Mouse (Mus musculus) lung, adult 18-20 months (tissue): ENCODE data around the gene Alpl.

Experiments used
- DNase-seq, 2 experiments: peaks; one replicate each; pipeline ENCODE4 v3.0.0; 2022; ENCODE audit warnings: mixed read lengths in 2 of 2

The Alpl gene

DNA sequence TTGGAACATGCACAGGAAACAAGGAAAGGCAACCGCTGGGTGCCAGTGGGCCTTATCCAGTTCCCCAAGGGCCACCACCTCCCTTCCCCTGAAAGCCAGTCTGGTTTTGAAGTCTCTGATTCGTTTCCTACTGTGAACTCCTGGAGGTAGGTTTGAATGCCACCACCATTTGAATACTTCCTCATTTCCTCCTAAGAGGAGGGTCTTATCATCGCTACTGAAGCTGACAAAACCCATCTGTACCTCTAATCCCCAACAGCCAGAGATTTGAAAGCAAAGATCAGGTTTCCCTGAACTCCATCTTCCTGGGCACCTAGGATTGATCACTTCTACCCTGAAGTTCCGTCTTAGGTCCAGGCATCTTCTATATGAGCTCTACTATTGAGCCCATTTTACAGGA is 854 bp upstream of the Alpl start:
- DNase-seq = no peak

DNA sequence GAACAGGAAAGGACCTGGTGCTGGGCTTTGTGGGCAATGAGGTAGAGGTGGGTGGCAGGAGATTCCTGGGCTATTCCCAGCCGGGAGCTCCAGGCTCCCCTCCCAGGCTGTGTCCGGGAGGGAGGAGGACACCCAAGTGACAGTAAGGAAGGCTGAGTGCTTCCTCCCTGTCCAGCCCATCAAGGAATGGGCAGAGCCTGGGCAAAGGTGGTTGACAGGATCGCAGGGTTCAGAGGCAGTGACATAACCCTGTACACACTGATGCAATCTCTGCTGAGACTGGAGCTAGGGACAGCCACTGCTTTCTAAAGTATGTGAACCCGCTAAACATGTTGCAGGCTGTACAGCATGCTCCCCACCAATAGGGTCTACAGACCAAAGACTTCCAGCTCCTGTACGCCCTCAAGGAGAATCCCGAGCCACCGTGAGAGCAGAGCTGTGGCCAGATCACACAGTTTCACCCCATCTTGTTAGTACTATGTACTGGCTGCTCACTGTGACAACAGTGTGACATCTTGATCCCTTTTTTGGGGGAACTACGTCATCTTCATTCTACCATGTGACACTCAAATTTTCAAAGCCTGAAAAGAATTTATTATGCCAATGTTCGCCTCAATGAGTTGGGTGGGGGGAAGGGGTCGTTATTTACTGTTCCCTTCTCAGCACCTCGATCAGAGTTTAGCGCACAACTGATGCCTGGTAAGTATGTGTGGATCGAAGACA is 1.8 kb downstream of the Alpl start:
- no peak for DNase-seq

DNA sequence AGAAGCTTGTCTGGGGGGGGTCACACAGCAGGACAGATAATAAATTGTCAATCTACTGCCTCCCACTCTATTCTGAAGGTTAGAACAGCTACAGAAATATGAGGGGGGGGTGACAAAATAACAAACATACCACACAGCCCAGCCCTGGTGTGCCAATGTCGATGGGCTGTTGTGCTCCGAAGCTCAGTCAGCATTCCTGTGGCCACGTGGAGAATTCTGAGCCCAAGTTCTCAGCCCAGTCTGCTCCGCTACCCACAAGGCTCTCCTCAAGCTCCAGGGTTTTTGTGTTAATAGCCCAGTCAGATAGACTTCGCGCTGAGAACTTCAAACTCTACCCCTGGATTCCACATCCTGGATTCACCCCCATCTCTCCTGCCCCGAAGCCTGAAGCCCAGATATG is 2.6 kb downstream of the Alpl start:
- DNase-seq = no peak

DNA sequence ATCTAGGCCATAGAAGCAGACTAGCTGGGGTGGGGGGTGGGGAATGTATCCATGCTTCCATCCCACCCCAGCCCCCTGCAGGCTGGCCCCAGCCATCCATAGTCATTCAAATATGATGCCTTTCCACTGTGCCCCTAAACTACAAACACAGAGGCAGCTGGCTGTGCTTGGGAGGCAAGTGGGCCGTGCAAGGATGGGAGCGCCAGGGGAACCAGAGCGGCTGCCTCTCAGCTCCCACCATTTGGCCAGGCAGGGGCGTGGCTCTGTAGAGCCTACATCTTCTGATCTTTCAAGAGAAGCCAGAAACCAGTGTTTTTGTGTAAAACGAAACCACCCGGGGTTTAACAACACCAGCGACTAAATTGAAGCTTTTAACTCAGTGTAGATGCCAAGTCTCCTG is 4.7 kb downstream of the Alpl start:
- no peak for DNase-seq

DNA sequence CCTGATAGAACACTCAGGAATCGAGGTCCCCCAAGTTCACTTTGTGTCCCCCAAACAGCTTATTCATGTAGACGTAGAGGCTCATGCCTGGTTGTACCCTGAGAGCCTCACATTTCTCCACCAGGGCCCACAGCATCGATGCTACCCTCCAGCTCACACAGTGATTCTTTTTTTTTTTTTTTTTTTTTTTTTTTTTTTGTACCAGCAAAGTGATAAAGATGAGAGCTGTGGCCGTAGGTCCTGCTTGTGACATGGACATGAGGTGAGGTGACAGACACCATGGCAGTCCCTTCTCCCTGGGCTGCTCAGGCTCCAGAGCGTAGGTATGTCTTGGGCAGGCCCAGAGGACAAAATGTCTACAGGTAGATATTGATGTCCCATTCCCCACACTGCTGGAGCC is 5.2 kb downstream of the Alpl start:
- DNase-seq = no peak

GRCm38 (mm10) chr4:137788511-137789049 is 7.6 kb downstream of the Alpl start:
- DNase-seq = peak in 1 of 2 experiments; percentile 48

DNA sequence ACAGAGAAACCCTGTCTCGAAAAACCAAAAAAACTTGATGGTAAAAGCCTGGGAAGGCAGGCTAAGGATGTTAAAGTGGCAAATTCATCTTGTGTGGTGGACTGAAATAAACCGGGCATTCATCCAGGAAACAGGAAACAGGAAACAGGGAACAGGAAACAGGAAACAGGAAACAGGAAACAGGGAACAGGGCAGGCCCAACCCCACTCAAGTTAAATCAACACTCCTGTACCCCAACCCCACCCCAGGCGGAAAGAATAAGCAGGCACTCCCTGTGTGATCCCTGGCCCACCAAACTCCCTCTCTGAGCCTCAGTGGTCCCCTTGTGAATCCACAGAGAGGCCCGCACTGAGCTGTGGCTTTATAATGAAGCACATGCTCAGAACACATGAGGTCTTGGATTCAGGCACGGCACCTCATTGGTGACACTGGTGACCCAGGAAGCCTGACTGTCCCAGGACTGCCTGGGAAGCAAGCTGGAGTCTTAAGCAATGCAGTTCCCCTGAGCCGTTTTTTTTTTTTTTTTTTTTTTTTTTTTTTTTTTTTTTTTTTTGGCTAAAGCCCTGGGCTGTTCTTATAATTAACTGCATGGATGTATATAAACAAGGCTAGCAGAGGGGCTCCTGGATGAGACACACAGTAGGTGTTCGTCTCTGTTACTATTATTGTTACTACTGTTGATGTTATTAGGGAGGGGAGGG is 8.4 kb downstream of the Alpl start:
- DNase-seq = no peak

DNA sequence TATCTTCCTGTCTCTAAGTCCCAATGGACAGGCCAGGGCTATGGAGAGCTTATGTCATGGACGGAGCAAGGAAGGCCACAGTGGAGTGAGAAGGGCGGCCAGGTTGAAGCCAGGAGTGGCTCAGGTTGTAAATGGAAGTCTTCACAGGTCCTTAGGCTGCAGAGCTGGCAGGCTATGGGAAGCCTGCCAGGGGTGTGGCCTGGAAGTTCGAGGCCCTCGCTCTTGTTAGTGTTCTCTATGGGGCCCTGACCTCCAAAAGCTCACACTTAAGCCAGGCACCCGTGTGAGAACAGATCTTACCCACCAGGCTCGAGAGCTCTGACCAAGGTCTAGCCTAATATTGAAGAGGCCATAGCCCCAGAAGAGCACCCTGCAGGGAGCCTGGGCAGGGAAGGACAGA is 9.7 kb downstream of the Alpl start:
- peak; percentile 53 to 67 for DNase-seq

GRCm38 (mm10) chr4:137785270-137785669 is 10.9 kb downstream of the Alpl start:
- no peak for DNase-seq

- no peak for DNase-seq
Observed at GRCm38 (mm10) chr4:137784741-137785140, 11.4 kb downstream of the Alpl start.

DNA sequence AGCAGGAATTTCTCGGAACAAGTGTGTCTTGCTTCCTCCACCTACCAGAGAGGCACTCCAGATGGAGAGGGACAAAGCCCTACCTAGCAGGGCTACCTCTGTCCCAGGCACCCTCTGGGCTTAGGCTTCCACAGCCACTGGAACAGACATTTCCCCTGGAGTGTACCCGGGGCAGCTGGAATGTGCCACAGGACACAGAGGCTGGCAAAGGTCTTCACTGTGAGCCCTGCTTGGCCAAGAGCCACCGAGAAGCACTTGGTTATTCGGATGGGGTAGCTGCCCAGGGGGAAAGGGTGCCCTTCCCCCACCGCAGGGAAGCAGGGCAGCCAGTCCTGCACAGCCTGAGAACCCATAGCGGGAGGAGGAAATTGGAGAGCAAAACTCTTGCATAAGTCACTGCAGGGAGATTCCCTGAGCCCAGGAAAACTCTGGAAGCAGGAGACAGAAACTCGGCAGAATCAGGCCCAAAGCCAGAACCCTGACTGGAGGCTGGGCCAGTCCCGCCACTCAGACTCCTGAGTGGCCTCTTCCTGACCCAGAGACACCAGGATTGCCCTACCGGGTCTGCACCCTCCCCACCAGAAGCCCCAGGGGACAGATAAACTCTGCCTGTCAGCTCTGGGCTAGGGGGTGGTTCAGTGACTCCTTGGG is 12.5 kb downstream of the Alpl start:
- DNase-seq = peak; percentile 66 to 78

DNA sequence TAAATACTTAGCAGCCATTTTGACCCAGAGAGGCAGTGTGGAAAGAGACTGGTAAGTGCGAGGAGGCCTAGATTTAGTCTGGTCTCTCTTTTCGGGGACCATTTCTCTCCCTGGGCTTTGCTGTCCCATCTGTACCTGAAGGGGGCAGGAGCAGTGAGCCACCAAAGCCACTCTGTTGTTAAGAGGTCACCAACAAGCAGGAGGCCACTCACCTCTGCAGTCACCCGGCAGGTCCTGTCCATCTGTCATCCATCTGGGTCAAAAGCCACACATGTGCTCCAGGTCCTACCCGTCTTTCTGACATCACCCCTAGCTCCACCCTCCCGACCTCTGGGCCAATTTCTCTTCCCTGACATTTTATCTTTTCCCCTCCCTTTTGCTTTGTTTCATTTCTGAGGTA is 14.2 kb downstream of the Alpl start:
- DNase-seq = no peak

GRCm38 (mm10) chr4:137780986-137781385 is 15.2 kb downstream of the Alpl start:
- no peak for DNase-seq

DNA sequence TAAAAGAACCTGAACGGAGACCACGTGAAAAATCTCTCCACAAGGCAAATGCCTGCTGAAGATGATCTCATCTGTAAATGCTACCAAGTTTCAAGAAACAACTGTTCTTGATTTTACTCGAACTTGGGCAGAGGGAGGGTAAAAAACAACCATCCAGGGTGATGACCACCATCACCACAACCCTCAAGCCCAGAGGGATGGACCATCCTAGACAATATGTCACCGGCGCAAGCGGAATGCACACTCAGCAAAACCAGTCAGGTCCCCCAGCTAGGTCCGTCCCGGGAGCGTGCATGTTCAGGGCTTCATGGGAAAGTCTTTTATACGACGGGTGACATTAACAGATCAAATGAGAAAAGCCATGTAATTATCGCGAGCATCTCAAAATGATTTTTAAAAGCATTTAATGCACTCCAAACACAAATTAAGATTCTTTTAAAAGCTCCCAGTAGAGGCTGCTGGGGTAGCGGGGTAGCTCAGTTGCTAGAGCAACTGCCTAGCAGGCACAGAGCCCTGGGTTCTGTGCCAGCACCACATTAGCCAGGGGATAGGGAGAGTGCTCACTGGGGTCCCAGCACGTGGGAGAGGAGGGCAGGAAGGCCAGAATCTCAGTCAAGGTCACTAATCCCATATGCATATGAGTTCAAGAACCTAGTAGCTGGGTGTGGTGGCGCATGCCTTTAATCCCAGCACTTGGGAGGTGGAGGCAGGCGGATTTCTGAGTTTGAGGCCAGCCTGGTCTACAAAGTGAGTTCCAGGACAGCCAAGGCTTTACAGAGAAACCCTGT is 17.6 kb downstream of the Alpl start:
- DNase-seq = no peak

DNA sequence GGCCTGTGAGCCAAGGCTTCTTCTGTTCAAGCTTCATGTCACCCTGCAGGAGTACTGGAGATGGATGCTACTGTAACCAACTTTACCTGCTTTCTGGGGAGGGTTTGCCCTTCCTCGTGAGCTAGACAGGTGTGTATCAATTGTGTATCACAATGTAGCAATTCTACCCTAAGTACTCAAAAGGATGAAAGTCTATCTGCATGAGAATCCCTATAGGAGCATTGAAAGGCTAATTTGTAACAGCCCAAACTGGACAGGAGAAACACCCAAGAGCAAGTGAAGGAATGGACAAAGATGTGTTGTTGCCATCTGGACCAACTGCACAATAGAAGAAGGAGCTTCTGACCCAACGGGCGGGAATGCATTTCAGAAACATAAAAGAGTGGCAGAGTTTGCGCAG is 18.3 kb downstream of the Alpl start:
- DNase-seq = no peak

GRCm38 (mm10) chr4:137774505-137774904 is 21.7 kb downstream of the Alpl start:
- no peak for DNase-seq

- DNase-seq = no peak
Observed at GRCm38 (mm10) chr4:137774013-137774412, 22.2 kb downstream of the Alpl start.

- DNase-seq = no peak
Observed at GRCm38 (mm10) chr4:137773369-137773899, 22.8 kb downstream of the Alpl start.

DNA sequence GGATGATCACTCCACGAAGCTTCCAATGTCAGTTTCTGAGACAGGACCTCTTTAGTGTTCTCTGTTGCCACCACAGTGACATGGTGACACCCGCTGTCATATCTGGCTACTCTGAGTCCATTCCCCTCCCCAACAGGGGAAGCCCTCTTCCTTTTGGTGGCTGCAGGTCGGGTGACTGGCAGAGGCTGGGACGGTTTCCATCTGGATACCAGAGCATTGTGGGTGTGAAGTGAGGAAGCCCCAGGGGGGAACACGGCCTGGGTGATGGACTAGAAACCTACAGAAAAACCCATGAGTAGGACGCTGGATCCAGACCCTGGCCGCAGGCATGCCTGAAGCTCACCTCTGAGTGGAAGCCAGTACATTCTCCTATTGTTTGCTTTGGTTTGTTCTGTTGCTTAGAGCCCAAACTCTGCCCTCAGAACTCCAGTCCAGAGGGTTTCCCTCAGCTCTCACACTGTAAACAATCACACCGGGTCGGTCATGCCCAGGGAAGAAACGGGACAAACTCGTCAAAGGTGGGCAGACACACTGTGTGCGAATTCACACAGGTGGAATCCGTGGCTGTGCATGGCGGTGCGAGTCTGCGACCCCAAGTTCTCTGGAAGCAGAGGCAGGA is 23.6 kb downstream of the Alpl start:
- DNase-seq = peak in 1 of 2 experiments; percentile 45

DNA sequence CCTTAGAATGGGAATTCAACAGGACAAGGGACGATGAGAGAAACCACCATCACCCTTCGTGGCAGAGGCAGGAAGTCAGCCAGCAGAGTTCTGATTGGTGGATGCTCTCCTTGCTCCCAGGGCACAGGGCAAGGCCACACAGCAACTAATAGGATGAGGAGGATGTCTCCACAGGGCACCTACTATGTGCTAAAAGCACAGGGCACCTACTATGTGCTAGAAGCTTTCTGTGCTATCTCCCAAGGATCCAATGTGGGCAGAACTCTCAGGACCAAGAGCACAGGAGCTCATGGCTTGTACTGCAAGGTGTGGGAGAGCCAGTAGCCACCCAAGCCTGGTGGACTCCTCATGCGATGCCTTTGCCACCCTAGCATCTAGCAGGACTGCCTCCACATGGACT is 24.4 kb downstream of the Alpl start:
- DNase-seq = no peak

GRCm38 (mm10) chr4:137770901-137771612 is 25.1 kb downstream of the Alpl start:
- DNase-seq = peak; percentile 52 to 67
